Mouse (Mus musculus) heart, embryonic 16.5 days (tissue): ENCODE measurements around the gene Klhl11. TPM values are rescaled to one million over a fixed set of nuclear protein-coding genes. Genes with fewer than 3 reads are reported as not detected.

Source experiments
- ATAC-seq: fragments of 200-750 bp; cut with Nextera tagmentation; replicated peaks from 2 replicates; pipeline ENCODE4 v1.8.0; 2017; ENCODE audit warnings: moderate number of reproducible peaks; ENCODE audit not compliant: insufficient read depth, low FRiP score; ENCODE audit errors: extremely low read depth
- H3K27ac ChIP-seq: fragments of 300-500 bp; sonication (generic); 2 replicates; pipeline ENCODE4 v1.5.1; 2014; ENCODE audit warnings: mild to moderate bottlenecking, low read length, control low read depth, moderate library complexity
- H3K27me3 ChIP-seq: fragments of 300-500 bp; sonication (generic); 2 replicates; pipeline ENCODE4 v1.6.1; 2014; ENCODE audit warnings: low read length, mixed read lengths; ENCODE audit not compliant: control insufficient read depth, insufficient read depth
- H3K36me3 ChIP-seq: fragments of 300-500 bp; sonication (generic); 2 replicates; pipeline ENCODE4 v1.6.1; 2014; ENCODE audit not compliant: control insufficient read depth, insufficient read depth
- H3K4me1 ChIP-seq: fragments of 300-500 bp; sonication (generic); 2 replicates; pipeline ENCODE4 v1.6.1; 2014; ENCODE audit warnings: low read length, mixed read lengths; ENCODE audit not compliant: control insufficient read depth, insufficient read depth
- H3K4me2 ChIP-seq: fragments of 300-500 bp; sonication (generic); 2 replicates; pipeline ENCODE4 v1.6.1; 2014; ENCODE audit warnings: low read depth, mild to moderate bottlenecking, control low read depth, low read length
- H3K4me3 ChIP-seq: fragments of 300-500 bp; sonication (generic); 2 replicates; pipeline ENCODE4 v1.5.1; 2014; ENCODE audit warnings: mild to moderate bottlenecking, control low read depth, low read length
- H3K9ac ChIP-seq: fragments of 300-500 bp; sonication (generic); 2 replicates; pipeline ENCODE4 v1.6.1; 2014; ENCODE audit warnings: low read length, control low read depth
- H3K9me3 ChIP-seq: fragments of 300-500 bp; sonication (generic); replicated peaks from 2 replicates; pipeline ENCODE4 v1.6.1; 2016; ENCODE audit warnings: low read length; ENCODE audit not compliant: control insufficient read depth
- WGBS: fragments of 180-500 bp; shearing (Covaris S2); extraction: QIAGEN DNeasy Blood & Tissue Kit; methylation state at CpG from one replicate; pipeline ENCODE4 v1.1.7; 2014; 5-methylcytosine and 5-hydroxymethylcytosine counted together
- polyA plus RNA-seq: library from polyadenylated mRNA; unstranded; fragments of >200 nt; fragmentation: Nextera tagmentation; extraction: Ambion mirVana; gene quantifications from 2 replicates; pipeline ENCODE4 v1.2.1, GENCODE M21; 2015

Klhl11 gene
- polyA plus RNA-seq, 1 experiment from 2014 or later = 9.5 TPM

- 93% methylated on average over 2 of the region's 2 CpGs for WGBS
- H3K27me3 ChIP-seq = no peaks in the 10 kb centered on the region
Observed at GRCm38 (mm10) chr11:100510556-100510955, 38.0 kb upstream of the Klhl11 start.

GRCm38 (mm10) chr11:100505997-100506396, 33.5 kb upstream of the Klhl11 start:
- no peak overlapping the region for H3K4me3 ChIP-seq
- no peaks in the 10 kb centered on the region for H3K27me3 ChIP-seq
- no peak overlapping the region for H3K9ac ChIP-seq
- WGBS = 94% methylated on average over 8 of the region's 8 CpGs
- ATAC-seq = no peak
- H3K4me2 ChIP-seq = no peak overlapping the region
- no peaks in the 10 kb centered on the region for H3K4me1 ChIP-seq
- H3K27ac ChIP-seq = no peak overlapping the region
- no peaks in the 10 kb centered on the region for H3K9me3 ChIP-seq
- H3K36me3 ChIP-seq = peaks cover 38% of the 10 kb centered on the region

More at GRCm38 (mm10) chr11:100510556-100510955, 38.0 kb upstream of the Klhl11 start:
- no peaks in the 10 kb centered on the region for H3K4me1 ChIP-seq
- ATAC-seq = no peak
- no peak overlapping the region for H3K27ac ChIP-seq
- H3K9me3 ChIP-seq = no peaks in the 10 kb centered on the region
- no peak overlapping the region for H3K4me3 ChIP-seq
- no peak overlapping the region for H3K4me2 ChIP-seq
- H3K9ac ChIP-seq = no peak overlapping the region
- H3K36me3 ChIP-seq = peaks cover 53% of the 10 kb centered on the region

DNA sequence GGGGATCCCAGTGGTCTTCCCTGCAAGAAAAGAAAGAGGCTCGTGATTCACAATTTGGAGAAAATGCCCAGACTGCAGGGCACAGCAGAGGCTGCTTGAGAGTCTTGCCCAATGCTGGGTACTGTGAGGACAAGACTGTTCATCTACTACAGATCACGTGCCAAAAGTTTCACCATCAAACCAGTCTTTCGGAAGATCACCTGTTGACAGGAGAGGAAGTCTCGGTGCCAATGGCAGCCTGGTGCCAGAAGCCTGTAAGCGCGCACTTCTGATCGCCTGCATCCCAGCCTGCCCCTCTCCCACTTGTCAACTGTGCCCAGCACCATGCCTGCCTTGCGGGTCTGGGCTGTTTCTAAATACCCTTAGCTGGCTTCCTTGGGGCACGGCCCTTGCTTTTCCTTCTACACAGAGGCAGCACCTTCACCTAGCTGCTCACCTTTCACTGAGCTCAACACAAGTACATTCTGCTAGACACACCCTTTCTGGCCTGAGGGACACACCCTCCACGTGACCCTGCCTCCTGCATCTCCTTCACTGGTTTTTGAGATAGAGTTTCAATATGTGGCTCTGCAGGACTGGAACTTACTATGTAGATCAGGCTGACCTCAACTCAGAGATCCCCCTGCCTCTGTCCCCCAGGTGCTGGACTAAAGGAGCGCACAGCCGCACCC, 32.6 kb upstream of the Klhl11 start:
- 95% methylated on average over 12 of the region's 12 CpGs for WGBS
- Histone ChIP-seq H3K27ac (no peak overlapping the region), H3K9ac (no peak overlapping the region), H3K4me2 (no peak overlapping the region), H3K36me3 (peaks cover 38% of the 10 kb centered on the region), H3K4me1 (no peaks in the 10 kb centered on the region), H3K9me3 (no peaks in the 10 kb centered on the region), H3K27me3 (no peaks in the 10 kb centered on the region), H3K4me3 (no peak overlapping the region)
- ATAC-seq = no peak

GRCm38 (mm10) chr11:100501321-100501720, 28.8 kb upstream of the Klhl11 start:
- H3K9me3 ChIP-seq = no peaks in the 10 kb centered on the region
- 39% methylated on average over 6 of the region's 6 CpGs for WGBS
- H3K36me3 ChIP-seq = peaks cover 40% of the 10 kb centered on the region
- H3K27ac ChIP-seq = no peak overlapping the region
- no peak overlapping the region for H3K9ac ChIP-seq
- H3K4me1 ChIP-seq = no peaks in the 10 kb centered on the region
- H3K4me3 ChIP-seq = no peak overlapping the region
- no peaks in the 10 kb centered on the region for H3K27me3 ChIP-seq
- no peak for ATAC-seq
- no peak overlapping the region for H3K4me2 ChIP-seq

- Histone ChIP-seq H3K36me3 (peaks cover 42% of the 10 kb centered on the region), H3K4me1 (no peaks in the 10 kb centered on the region), H3K9me3 (no peaks in the 10 kb centered on the region), H3K4me3 (no peak overlapping the region), H3K27ac (no peak overlapping the region), H3K27me3 (no peaks in the 10 kb centered on the region), H3K4me2 (no peak overlapping the region), H3K9ac (no peak overlapping the region)
- 89% methylated on average over 7 of the region's 7 CpGs for WGBS
- ATAC-seq = no peak
Observed at GRCm38 (mm10) chr11:100500651-100501050, 28.1 kb upstream of the Klhl11 start.

DNA sequence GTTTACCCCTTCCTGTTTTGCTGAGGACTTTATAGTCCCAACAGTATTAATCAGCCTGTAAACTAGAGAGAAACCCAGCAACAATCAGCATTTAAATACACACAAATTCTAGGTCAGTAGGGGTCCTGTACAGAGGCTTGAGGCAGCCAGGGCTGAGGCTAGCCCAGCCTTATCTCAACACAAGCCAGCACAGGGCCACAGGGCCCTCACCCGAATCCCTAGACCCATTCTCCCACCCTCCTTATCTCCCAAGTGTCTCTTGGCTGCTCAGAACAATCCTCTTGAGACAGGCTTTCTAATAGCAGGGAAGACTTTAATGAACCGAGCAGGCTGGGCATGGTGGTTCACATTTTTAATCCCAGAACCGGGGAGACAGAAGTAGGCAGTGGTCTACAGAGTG, 27.7 kb upstream of the Klhl11 start:
- Histone ChIP-seq H3K27ac (no peak overlapping the region), H3K4me3 (no peak overlapping the region), H3K4me1 (no peaks in the 10 kb centered on the region), H3K36me3 (peaks cover 46% of the 10 kb centered on the region), H3K9ac (no peak overlapping the region), H3K4me2 (no peak overlapping the region), H3K27me3 (no peaks in the 10 kb centered on the region), H3K9me3 (no peaks in the 10 kb centered on the region)
- no peak for ATAC-seq
- WGBS = 71% methylated on average over 3 of the region's 3 CpGs

GRCm38 (mm10) chr11:100493771-100494170, 21.2 kb upstream of the Klhl11 start:
- H3K9me3 ChIP-seq = no peaks in the 10 kb centered on the region
- no peak overlapping the region for H3K4me3 ChIP-seq
- H3K4me2 ChIP-seq = no peak overlapping the region
- H3K9ac ChIP-seq = no peak overlapping the region
- H3K36me3 ChIP-seq = peaks cover 70% of the 10 kb centered on the region
- H3K4me1 ChIP-seq = no peaks in the 10 kb centered on the region
- no peak overlapping the region for H3K27ac ChIP-seq
- ATAC-seq = no peak
- H3K27me3 ChIP-seq = no peaks in the 10 kb centered on the region
- whole genome bisulfite sequencing = 94% methylated on average over 12 of the region's 12 CpGs

GRCm38 (mm10) chr11:100490951-100491350, 18.4 kb upstream of the Klhl11 start:
- no peaks in the 10 kb centered on the region for H3K27me3 ChIP-seq
- H3K36me3 ChIP-seq = peaks cover 54% of the 10 kb centered on the region
- no peak overlapping the region for H3K4me3 ChIP-seq
- H3K4me1 ChIP-seq = no peaks in the 10 kb centered on the region
- WGBS = 93% methylated on average over 6 of the region's 6 CpGs
- ATAC-seq = no peak
- H3K4me2 ChIP-seq = no peak overlapping the region
- no peaks in the 10 kb centered on the region for H3K9me3 ChIP-seq
- H3K9ac ChIP-seq = no peak overlapping the region
- no peak overlapping the region for H3K27ac ChIP-seq

DNA sequence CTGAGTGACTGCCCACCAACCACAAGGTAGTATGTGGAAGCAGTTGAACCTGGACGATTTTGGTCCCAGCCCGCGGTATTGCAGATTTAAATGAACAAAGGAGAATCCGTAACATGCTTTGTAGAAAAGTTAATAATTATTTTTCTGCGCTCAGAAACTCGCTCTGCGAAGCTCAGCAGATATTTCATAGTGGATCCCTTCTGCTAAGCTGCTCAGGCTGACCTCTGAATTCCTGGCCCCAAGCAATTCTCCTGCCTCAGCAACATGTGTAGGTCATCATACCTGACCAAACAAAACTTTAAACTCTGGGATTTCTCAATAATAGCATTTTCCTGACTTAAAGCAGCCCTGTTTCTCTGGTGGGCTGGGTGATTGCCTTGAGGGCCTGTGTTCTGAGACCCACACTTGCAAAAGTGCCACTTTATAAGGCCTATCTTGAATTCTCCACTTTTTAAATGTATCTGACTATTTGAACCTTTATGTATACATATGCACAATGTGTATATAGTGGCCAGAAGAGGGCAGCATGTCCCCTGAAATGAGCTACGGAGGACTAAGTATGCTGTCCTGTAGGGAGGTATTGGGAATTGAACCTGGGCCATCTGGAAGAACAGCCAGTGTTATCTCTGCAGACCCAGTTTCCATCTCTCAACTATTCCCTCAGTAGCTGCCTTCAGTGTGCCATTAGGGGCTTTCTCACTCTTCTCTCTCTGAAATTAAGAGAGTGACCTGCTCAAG, 13.4 kb upstream of the Klhl11 start:
- H3K27me3 ChIP-seq = no peaks in the 10 kb centered on the region
- H3K36me3 ChIP-seq = peaks cover 44% of the 10 kb centered on the region
- H3K4me3 ChIP-seq = no peak overlapping the region
- H3K4me1 ChIP-seq = no peaks in the 10 kb centered on the region
- 84% methylated on average over 8 of the region's 8 CpGs for WGBS
- no peaks in the 10 kb centered on the region for H3K9me3 ChIP-seq
- H3K4me2 ChIP-seq = no peak overlapping the region
- H3K9ac ChIP-seq = no peak overlapping the region
- no peak for ATAC-seq
- H3K27ac ChIP-seq = no peak overlapping the region
